Mouse (Mus musculus): ENCODE data around the gene Wdr90. TPM values are rescaled to one million over a fixed set of nuclear protein-coding genes. Genes with fewer than 3 reads are reported as not detected.
"Not testable (repeated sequence)": the region's sequence is repeated elsewhere in the genome, so short reads cannot be mapped to it uniquely, and the experiment has no call there.

Wdr90 gene
- polyA plus RNA-seq, 1 experiment from 2014 or later = 15.1 TPM

GRCm38 (mm10) chr17:25808789-25809605, 52.3 kb downstream of the Wdr90 start, which contains the start of gene Fbxl16:
Fbxl16 (plus strand) TSS chr17:25809085.
- peak within 1 kb of the TSS; percentile 76 for H3K9ac ChIP-seq (replicated peaks; ENCODE audit: low read length)
- peak within 1 kb of the TSS; percentile 41 for H3K27ac ChIP-seq (replicated peaks; ENCODE audit: low read depth, low read length)
- ATAC-seq (replicated peaks; ENCODE audit: insufficient number of reproducible peaks, low FRiP score, low TSS enrichment, low read depth) (peak; percentile 71), DNase-seq (ENCODE audit: low spot score) (peak; percentile 89)
- H3K9me3 ChIP-seq (replicated peaks; ENCODE audit: control insufficient read depth, low read length) = no peaks in the 10 kb centered on the region
- no peaks in the 10 kb centered on the region for H3K36me3 ChIP-seq (replicated peaks; ENCODE audit: control insufficient read depth, insufficient read depth, low read depth, low read length)
- peak within 1 kb of the TSS; percentile 71 for H3K4me3 ChIP-seq (ENCODE audit: low read depth, low read length)
- WGBS = under 1% methylated on average over 76 of the region's 100 CpGs
- peak within 1 kb of the TSS; percentile 97 for H3K4me2 ChIP-seq (ENCODE audit: low read depth, low read length)
- no peaks in the 10 kb centered on the region; the same call in 1 of the 2 replicates for H3K4me1 ChIP-seq (ENCODE audit: control insufficient read depth, insufficient read depth, low read length)
- H3K27me3 ChIP-seq (ENCODE audit: control insufficient read depth, insufficient read depth, low read length) = peaks cover 14% of the 10 kb centered on the region

GRCm38 (mm10) chr17:25808028-25808427, 53.3 kb downstream of the Wdr90 start:
- Histone ChIP-seq H3K4me3 (ENCODE audit: low read depth, low read length) (no peak overlapping the region), H3K4me1 (ENCODE audit: control insufficient read depth, insufficient read depth, low read length) (no peaks in the 10 kb centered on the region; the same call in 1 of the 2 replicates), H3K9ac (replicated peaks; ENCODE audit: low read length) (no peak overlapping the region), H3K36me3 (replicated peaks; ENCODE audit: control insufficient read depth, insufficient read depth, low read depth, low read length) (no peaks in the 10 kb centered on the region), H3K27me3 (ENCODE audit: control insufficient read depth, insufficient read depth, low read length) (peaks cover 14% of the 10 kb centered on the region), H3K4me2 (ENCODE audit: low read depth, low read length) (peak overlapping the region; percentile 97; the same call in 1 of the 2 replicates), H3K9me3 (replicated peaks; ENCODE audit: control insufficient read depth, low read length) (no peaks in the 10 kb centered on the region), H3K27ac (replicated peaks; ENCODE audit: low read depth, low read length) (0 out of 2 replicates have a peak overlapping the region, but pooled peaks have one; percentile 41)
- ATAC-seq (replicated peaks; ENCODE audit: insufficient number of reproducible peaks, low FRiP score, low TSS enrichment, low read depth) (no peak), DNase-seq (ENCODE audit: low spot score) (no peak)
- 36% methylated on average over 5 of the region's 5 CpGs for WGBS

- not testable (repeated sequence) for H3K9ac ChIP-seq (replicated peaks; ENCODE audit: low read length); H3K27ac ChIP-seq (replicated peaks; ENCODE audit: low read depth, low read length); H3K36me3 ChIP-seq (replicated peaks; ENCODE audit: control insufficient read depth, insufficient read depth, low read depth, low read length); H3K9me3 ChIP-seq (replicated peaks; ENCODE audit: control insufficient read depth, low read length); DNase-seq (ENCODE audit: low spot score); H3K4me1 ChIP-seq (ENCODE audit: control insufficient read depth, insufficient read depth, low read length); H3K4me3 ChIP-seq (ENCODE audit: low read depth, low read length); H3K4me2 ChIP-seq (ENCODE audit: low read depth, low read length); ATAC-seq (replicated peaks; ENCODE audit: insufficient number of reproducible peaks, low FRiP score, low TSS enrichment, low read depth)
- peaks cover 14% of the 10 kb centered on the region for H3K27me3 ChIP-seq (ENCODE audit: control insufficient read depth, insufficient read depth, low read length)
- 56% methylated on average over 2 of the region's 2 CpGs for WGBS
Observed at GRCm38 (mm10) chr17:25807452-25807851, 53.8 kb downstream of the Wdr90 start.

GRCm38 (mm10) chr17:25806507-25806906, 54.8 kb downstream of the Wdr90 start:
- DNase-seq (ENCODE audit: low spot score) = no peak
- no peaks in the 10 kb centered on the region; the same call in 1 of the 2 replicates for H3K4me1 ChIP-seq (ENCODE audit: control insufficient read depth, insufficient read depth, low read length)
- no peak overlapping the region for H3K4me3 ChIP-seq (ENCODE audit: low read depth, low read length)
- no peak overlapping the region for H3K27ac ChIP-seq (replicated peaks; ENCODE audit: low read depth, low read length)
- ATAC-seq (replicated peaks; ENCODE audit: insufficient number of reproducible peaks, low FRiP score, low TSS enrichment, low read depth) = no peak
- peaks cover 14% of the 10 kb centered on the region for H3K27me3 ChIP-seq (ENCODE audit: control insufficient read depth, insufficient read depth, low read length)
- H3K9me3 ChIP-seq (replicated peaks; ENCODE audit: control insufficient read depth, low read length) = no peaks in the 10 kb centered on the region
- no peak overlapping the region for H3K9ac ChIP-seq (replicated peaks; ENCODE audit: low read length)
- no peak overlapping the region for H3K4me2 ChIP-seq (ENCODE audit: low read depth, low read length)
- no peaks in the 10 kb centered on the region for H3K36me3 ChIP-seq (replicated peaks; ENCODE audit: control insufficient read depth, insufficient read depth, low read depth, low read length)
- 81% methylated on average over 4 of the region's 4 CpGs for WGBS

- ATAC-seq (replicated peaks; ENCODE audit: insufficient number of reproducible peaks, low FRiP score, low TSS enrichment, low read depth) = peak; percentile 79
- H3K27me3 ChIP-seq (ENCODE audit: control insufficient read depth, insufficient read depth, low read length) = peaks cover under 1% of the 10 kb centered on the region
- WGBS = 6% methylated on average over 10 of the region's 10 CpGs
- no peaks in the 10 kb centered on the region for H3K9me3 ChIP-seq (replicated peaks; ENCODE audit: control insufficient read depth, low read length)
- DNase-seq (ENCODE audit: low spot score) = peak; percentile 51
- H3K36me3 ChIP-seq (replicated peaks; ENCODE audit: control insufficient read depth, insufficient read depth, low read depth, low read length) = no peaks in the 10 kb centered on the region
- no peaks in the 10 kb centered on the region for H3K4me1 ChIP-seq (ENCODE audit: control insufficient read depth, insufficient read depth, low read length)
- no peak overlapping the region; the same call in 1 of the 2 replicates for H3K27ac ChIP-seq (replicated peaks; ENCODE audit: low read depth, low read length)
- no peak overlapping the region for H3K4me3 ChIP-seq (ENCODE audit: low read depth, low read length)
- H3K9ac ChIP-seq (replicated peaks; ENCODE audit: low read length) = no peak overlapping the region
- peak overlapping the region; percentile 16; the same call in 1 of the 2 replicates for H3K4me2 ChIP-seq (ENCODE audit: low read depth, low read length)
Observed at GRCm38 (mm10) chr17:25802825-25803517, 58.3 kb downstream of the Wdr90 start.

GRCm38 (mm10) chr17:25801029-25801428, 60.3 kb downstream of the Wdr90 start:
- no peaks in the 10 kb centered on the region for H3K36me3 ChIP-seq (replicated peaks; ENCODE audit: control insufficient read depth, insufficient read depth, low read depth, low read length)
- ATAC-seq (replicated peaks; ENCODE audit: insufficient number of reproducible peaks, low FRiP score, low TSS enrichment, low read depth) (no peak), DNase-seq (ENCODE audit: low spot score) (peak; percentile 85)
- no peaks in the 10 kb centered on the region; the same call in 1 of the 2 replicates for H3K4me1 ChIP-seq (ENCODE audit: control insufficient read depth, insufficient read depth, low read length)
- no peak overlapping the region for H3K4me2 ChIP-seq (ENCODE audit: low read depth, low read length)
- no peak overlapping the region for H3K27ac ChIP-seq (replicated peaks; ENCODE audit: low read depth, low read length)
- WGBS = 6% methylated on average over 6 of the region's 6 CpGs
- no peaks in the 10 kb centered on the region for H3K9me3 ChIP-seq (replicated peaks; ENCODE audit: control insufficient read depth, low read length)
- no peak overlapping the region for H3K9ac ChIP-seq (replicated peaks; ENCODE audit: low read length)
- no peaks in the 10 kb centered on the region for H3K27me3 ChIP-seq (ENCODE audit: control insufficient read depth, insufficient read depth, low read length)
- H3K4me3 ChIP-seq (ENCODE audit: low read depth, low read length) = no peak overlapping the region

- peak within 1 kb of the TSS; percentile 68 for H3K27ac ChIP-seq (replicated peaks; ENCODE audit: low read depth, low read length)
- H3K4me1 ChIP-seq (ENCODE audit: control insufficient read depth, insufficient read depth, low read length) = peaks cover 7% of the 10 kb centered on the region
- H3K9ac ChIP-seq (replicated peaks; ENCODE audit: low read length) = peak within 1 kb of the TSS; percentile 81
- ATAC-seq (replicated peaks; ENCODE audit: insufficient number of reproducible peaks, low FRiP score, low TSS enrichment, low read depth) (peak; percentile 61), DNase-seq (ENCODE audit: low spot score) (peak; percentile 95)
- H3K4me3 ChIP-seq (ENCODE audit: low read depth, low read length) = peak within 1 kb of the TSS; percentile 80
- H3K9me3 ChIP-seq (replicated peaks; ENCODE audit: control insufficient read depth, low read length) = no peaks in the 10 kb centered on the region
- peak within 1 kb of the TSS; percentile 97 for H3K4me2 ChIP-seq (ENCODE audit: low read depth, low read length)
- H3K36me3 ChIP-seq (replicated peaks; ENCODE audit: control insufficient read depth, insufficient read depth, low read depth, low read length) = no peaks in the 10 kb centered on the region
- WGBS = under 1% methylated on average over 35 of the region's 35 CpGs
- no peaks in the 10 kb centered on the region for H3K27me3 ChIP-seq (ENCODE audit: control insufficient read depth, insufficient read depth, low read length)
Observed at GRCm38 (mm10) chr17:25796951-25797369, 64.3 kb downstream of the Wdr90 start, which contains the start of gene Metrn. Metrn (minus strand) TSS chr17:25797136.
